Mouse (Mus musculus): ENCODE results near the gene Nup98.

Gene Nup98

DNA sequence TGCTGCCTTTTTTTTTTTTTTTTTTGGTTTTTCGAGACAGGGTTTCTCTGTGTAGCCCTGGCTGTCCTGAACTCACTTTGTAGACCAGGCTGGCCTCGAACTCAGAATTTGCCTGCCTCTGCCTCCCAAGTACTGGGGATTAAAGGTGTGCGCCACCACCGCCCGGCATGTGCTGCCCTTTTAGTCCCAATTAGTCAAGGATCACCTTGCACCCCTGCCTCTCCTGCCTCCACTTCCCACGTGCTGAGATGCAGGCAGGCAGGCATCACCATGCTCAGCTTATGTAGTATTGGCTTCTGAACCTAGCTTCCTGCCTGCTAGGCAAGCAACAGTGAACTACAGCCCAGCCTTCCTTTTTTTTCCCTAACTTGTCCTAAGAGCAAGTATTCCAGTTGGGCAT lies 92.6 kb downstream of the Nup98 start:
- no peak for DNase-seq (ENCODE audit: low spot score)

DNA sequence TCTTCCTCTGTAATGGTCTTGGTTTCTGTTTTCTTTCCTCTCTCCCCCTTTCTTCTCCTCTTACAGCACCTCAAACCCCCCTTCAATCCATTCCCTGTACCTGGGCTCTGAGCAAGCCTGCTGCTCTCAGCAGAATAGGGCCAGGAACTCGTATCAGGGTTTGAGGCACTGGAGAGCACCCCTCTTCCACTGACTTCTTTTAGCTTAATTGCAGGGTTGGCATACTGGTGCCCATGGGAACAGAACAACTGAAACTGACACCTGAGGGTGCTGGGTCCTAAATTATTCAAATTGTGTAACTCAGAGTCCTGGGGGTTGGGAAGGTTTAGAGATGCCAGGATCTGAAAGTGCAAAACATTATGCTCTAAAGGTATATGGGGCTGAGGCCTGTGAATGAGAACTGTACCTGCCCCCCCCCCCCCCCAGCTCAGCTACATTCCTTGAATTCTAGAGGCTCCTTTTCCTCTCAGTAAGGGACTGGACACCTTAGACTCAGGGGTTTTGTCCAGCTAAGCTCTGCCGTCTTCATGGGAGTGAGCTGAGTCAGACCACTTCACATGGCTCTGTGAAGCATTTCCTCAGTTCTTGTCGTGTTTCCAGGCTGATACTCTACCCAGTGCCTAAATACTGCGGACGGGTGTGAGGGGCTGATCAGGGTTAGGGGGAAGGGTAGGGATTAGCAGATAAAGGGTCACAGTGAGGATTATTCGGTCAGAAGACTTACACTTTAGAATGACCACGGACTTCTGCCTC lies 93.2 kb downstream of the Nup98 start, which contains the start of gene Chrna10:
Chrna10 (minus strand) TSS at position 250 of the 753 bp plus-strand sequence.
- no peak for DNase-seq (ENCODE audit: low spot score)

GRCm38 (mm10) chr7:102113151-102113729 lies 96.7 kb downstream of the Nup98 start:
- DNase-seq (ENCODE audit: low spot score), result no peak

GRCm38 (mm10) chr7:102109746-102110145 lies 100.2 kb downstream of the Nup98 start:
- no peak for DNase-seq (ENCODE audit: low spot score)

DNA sequence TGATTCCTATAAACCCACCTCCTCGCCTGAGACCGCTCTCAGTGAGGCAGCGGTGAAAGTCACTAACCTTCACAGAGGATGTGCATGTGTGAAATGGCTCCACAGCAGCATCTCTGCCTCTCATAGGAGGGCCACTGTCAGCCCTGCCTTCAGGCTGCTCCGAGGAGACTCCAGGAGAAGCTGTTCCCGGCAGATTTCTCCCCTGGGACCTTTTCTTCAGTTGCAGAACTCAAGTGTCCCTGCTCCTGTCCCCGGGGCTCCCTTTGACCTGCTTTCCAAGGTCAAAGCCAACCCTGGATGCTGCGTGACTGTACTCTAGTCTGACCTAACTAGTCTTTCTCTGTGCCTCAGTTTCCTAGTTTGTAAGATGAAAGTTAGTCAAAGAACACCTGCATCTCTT lies 100.8 kb downstream of the Nup98 start, which contains the start of gene Art5:
Art5 (minus strand) TSS at position 319 of the 400 bp plus-strand sequence.
- no peak for DNase-seq (ENCODE audit: low spot score)

GRCm38 (mm10) chr7:102108206-102108605 lies 101.8 kb downstream of the Nup98 start:
- DNase-seq (ENCODE audit: low spot score), result no peak

DNA sequence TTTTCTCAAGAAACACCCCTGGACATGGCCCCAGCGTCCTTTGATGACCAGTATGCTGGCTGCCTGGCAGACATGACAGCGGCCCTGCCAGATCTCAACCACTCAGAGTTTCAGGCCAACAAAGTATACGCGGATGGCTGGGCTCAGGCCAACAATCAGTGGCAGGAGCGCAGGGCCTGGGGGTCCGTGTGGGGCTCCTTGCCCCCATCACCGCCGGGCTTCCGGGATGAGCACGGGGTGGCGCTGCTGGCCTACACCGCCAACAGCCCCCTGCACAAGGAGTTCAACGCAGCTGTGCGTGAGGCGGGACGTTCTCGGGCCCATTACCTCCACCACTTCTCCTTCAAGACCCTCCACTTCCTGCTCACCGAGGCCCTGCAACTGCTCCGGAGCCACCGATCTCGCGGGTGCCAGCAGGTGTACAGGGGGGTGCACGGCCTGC lies 103.3 kb downstream of the Nup98 start:
- DNase-seq (ENCODE audit: low spot score), result no peak

DNA sequence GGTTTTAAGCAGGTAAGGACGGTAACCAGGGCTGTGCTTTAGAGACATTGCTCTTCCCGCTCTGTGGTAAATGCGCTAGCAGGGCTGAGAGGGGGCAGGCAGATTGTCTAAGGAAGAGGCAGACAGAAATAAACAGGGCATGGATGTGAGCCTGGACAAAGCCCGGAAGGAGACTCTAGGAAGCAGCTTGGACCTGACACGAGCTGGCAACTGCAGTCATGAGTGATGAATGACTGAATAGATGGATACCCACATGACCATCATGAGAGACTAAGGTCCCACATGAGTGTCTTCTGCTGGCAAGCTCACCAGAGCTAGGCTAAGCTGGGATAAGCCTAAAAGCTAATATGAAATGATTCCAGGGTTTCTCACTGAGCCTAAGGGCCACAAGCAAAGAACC lies 105.8 kb downstream of the Nup98 start:
- no peak for DNase-seq (ENCODE audit: low spot score)

DNA sequence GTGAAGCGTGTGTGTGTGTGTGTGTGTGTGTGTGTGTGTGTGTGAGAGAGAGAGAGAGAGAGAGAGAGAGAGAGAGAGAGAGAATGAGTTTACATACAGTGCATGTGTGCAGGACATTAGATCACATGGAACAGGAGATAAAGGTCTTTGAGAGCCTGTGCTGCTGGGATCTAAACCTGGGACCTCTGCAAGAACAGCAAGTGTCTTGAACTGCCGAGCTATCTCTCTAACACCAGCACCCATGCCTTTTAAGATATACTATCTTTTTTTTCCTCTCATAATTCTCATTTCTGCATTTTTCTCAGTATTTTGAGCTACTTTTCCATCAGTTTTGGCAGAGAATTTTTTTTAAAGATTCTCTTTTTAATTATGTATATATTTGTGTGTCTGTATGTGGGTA lies 106.4 kb downstream of the Nup98 start:
- DNase-seq (ENCODE audit: low spot score), result no peak

GRCm38 (mm10) chr7:102102696-102103095 lies 107.3 kb downstream of the Nup98 start:
- DNase-seq (ENCODE audit: low spot score), result no peak

DNA sequence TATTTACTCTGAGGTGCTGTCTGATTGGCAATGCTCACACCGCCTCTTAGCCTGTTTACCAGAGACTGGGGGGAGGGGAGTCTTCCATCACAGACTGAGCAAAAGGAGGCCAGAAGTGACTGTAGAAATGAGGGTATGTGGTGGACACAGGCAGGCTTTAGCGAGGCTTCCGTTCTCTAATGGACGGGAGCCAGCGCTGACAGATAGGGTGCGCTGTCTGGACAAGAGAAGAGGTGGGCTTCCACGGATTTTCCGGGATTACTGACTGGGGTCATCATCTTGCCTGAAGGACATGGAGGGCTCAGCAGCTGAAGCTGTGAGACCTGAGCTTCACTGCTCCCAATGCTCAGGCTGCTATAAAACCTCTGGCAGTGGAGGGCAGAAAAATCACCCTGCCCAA lies 107.7 kb downstream of the Nup98 start:
- no peak for DNase-seq (ENCODE audit: low spot score)

DNA sequence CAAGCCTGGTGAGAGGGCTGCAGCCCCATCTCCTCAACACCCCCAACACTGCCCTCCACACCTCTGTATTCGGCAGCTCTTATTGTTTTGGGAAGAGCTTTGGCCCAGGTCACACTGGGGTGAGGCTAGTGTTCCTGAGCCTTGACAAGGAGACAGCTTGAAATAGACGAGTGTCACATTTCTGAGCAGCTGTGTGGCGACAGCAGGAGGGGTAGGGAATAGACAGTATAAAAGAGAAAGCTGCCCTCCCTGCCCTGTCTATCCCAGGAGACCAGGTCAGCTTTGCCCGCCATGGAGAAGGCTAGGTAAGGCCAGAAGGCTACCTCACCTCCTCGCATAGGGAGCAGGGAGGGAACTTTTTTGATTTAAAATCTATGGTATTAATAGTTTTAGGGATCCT lies 108.5 kb downstream of the Nup98 start, which contains the start of gene Art1:
Art1 (plus strand) TSS at position 257 of the 400 bp plus-strand sequence.
- DNase-seq (ENCODE audit: low spot score), result no peak

DNA sequence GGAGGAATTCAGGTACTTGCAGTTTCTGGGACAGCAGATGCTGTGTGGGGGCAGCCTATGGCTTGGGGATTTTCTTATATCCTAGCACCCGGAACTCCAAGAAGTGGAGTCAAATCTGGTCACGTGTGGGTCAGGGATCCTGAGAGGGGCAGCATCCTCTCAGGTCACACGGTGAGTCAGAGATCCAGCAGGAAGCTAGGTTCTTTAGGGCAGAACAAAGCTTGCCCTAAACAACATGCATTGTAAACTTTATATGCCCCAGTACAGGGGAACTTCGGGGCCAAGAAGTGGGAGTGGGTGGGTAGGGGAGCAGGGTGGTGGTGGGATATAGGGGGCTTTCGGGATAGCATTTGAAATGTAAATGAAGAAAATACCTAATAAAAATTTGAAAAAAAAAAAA lies 109.1 kb downstream of the Nup98 start:
- DNase-seq (ENCODE audit: low spot score), result no peak

- no peak for DNase-seq (ENCODE audit: low spot score)
These were observed 110.0 kb downstream of the Nup98 start for GRCm38 (mm10) chr7:102099760-102100661.

DNA sequence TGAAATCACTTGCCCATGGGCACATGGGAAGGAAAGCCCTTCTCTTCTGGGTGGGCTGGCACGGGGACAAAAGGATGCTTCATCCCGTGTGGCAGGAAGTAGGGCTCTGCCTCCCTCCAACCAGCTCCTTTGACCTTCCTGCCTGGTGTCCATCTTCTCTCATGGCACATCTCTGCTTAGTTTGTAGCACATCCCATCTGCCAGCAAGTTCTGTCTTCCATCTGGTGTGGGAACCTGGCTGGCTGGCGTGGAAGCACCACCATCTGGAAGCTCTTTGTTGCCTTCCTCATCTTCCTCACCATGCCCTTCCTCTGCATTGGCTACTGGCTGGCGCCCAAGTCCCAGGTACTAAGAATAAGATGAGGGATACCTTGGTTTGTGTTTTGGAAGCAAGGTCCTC lies 122.6 kb downstream of the Nup98 start:
- DNase-seq (ENCODE audit: low spot score), result no peak

DNA sequence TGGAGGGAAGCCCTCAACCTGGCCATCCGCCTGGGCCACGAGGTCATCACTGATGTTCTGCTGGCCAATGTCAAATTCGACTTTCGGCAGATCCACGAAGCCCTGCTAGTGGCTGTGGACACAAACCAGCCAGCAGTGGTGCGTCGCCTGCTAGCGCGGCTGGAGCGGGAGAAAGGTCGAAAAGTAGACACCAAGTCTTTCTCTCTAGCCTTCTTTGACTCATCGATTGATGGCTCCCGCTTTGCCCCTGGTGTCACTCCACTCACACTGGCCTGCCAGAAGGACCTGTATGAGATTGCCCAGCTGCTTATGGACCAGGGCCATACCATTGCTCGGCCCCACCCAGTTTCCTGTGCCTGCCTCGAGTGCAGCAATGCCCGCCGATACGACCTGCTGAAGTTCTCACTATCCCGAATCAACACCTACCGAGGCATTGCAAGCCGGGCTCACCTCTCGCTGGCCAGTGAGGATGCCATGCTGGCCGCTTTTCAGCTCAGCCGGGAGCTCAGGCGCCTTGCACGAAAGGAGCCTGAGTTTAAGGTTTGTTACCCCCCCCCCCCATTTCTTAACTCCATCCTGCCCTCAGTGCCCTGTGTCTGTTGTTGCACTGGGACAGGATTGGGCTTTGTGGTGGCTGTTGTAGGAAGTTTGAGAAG lies 125.8 kb downstream of the Nup98 start:
- no peak for DNase-seq (ENCODE audit: low spot score)

GRCm38 (mm10) chr7:102082816-102083215 lies 127.2 kb downstream of the Nup98 start, which contains the start of gene Trpc2:
Gene Trpc2 (plus strand): TSS chr7:102083116.
- no peak for DNase-seq (ENCODE audit: low spot score)

GRCm38 (mm10) chr7:102081784-102082183 lies 128.2 kb downstream of the Nup98 start:
- DNase-seq (ENCODE audit: low spot score), result no peak

- DNase-seq (ENCODE audit: low spot score), result no peak
These were observed 129.7 kb downstream of the Nup98 start for GRCm38 (mm10) chr7:102080311-102080710.

DNA sequence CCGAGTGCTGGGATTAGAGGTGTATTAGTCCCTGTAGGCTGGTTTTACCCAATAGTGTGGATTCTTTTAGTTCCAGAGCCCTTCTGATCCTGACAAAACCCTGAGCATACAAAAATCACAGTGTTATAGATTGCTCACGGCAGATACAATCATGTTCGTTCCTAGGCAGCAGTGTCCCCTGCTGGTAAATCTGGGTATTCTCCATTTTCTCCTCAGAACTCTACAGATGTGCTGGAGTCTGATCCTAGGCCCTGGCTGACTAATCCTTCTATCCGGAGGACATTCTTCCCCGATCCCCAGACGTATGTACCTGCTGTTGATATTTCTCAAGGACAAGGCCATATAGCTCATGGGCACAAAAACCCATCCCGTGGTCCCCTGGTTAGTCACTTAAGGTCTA lies 131.5 kb downstream of the Nup98 start:
- DNase-seq (ENCODE audit: low spot score), result peak; percentile 62

- peak; percentile 23 for DNase-seq (ENCODE audit: low spot score)
These were observed 133.2 kb downstream of the Nup98 start for GRCm38 (mm10) chr7:102076714-102077296.
